Mouse (Mus musculus) CD4-positive, CD25-positive, alpha-beta regulatory T cell, adult 2 months (primary cell): ENCODE results near the gene Kif23.
A peak's percentile ranks its signal among the peaks of the same experiment; 100 is the strongest.

Experiments used
- DNase-seq: peaks from one replicate; pipeline ENCODE4 v3.0.0-alpha.2; 2012; ENCODE audit warnings: low read depth, low spot score

Gene Kif23

DNA sequence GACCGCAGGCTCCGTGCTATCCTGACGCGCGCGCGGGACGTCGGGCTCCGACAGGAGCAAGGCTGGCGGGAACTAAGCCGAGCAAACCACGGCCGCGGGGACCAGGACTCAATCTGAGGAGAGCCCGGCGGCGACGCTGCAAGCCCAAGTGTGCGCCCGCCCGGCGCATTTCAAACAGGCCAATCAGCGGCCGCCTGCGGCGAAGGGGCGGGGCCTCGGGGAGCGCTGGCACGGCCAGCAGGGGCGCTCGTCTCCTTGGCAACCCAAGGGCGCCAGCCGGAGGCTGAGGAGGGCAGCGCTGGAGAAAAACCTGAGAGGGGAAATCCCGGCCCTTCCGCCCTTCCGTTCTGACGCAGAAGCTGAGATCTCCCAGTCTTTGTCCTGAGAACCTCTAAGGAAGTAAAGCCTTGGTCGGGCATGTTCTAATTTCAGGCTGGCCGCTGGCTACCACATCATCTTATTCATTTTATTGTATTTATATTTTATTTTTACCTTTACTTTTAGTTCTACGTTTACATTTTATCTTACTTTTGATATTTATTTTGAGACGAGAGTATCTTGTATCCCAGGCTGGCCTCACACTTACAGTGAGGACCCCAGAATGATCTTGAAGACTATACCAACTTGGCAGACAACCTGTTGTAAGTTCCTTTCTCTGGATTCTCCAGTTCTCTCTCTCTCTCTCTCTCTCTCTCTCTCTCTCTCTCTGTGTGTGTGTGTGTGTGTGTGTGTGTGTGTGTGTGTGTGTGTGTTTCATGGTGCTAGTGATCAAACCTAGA, at the start of gene Kif23:
TSS of gene Kif23 (minus strand) at position 152 of the 779 bp plus-strand sequence.
- DNase-seq, result peak; percentile 97

DNA sequence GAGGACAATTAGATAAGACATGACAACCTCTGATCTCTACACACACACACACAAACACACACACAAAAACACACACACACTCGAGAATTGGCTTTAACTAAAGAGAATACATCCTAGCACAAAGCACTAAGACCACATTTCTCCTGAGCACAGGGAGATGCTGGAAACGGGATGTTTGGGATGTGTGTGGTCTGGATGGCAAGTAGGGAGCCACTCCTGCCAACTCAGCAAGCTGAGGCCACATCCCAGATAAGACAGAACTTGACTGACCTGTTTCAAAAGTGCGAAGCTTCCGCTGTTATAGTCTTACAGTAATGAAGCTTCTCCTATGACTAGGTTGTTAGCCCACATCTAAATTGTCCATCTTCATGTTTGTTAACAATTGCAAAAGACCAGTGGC, 44.6 kb upstream of the Kif23 start:
- DNase-seq, result no peak

DNA sequence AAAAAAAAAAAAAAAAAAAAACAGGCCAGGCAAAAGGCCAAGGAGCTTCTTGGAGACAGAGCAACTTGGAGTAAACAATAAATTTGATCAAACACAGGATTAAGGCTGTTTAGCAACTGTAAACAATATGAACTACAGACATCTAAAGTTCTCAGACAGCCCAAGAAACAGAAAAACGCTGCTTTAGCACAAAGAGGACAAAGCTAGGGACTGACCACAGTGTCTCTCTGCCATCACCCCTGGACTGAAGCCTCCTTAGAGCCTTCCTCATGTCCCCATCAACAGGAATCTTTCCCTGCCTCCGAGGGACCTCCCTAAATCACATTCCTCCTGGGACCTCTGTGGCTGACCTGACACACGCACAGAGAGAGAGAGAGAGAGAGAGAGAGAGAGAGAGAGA, 44.2 kb upstream of the Kif23 start:
- no peak for DNase-seq

DNA sequence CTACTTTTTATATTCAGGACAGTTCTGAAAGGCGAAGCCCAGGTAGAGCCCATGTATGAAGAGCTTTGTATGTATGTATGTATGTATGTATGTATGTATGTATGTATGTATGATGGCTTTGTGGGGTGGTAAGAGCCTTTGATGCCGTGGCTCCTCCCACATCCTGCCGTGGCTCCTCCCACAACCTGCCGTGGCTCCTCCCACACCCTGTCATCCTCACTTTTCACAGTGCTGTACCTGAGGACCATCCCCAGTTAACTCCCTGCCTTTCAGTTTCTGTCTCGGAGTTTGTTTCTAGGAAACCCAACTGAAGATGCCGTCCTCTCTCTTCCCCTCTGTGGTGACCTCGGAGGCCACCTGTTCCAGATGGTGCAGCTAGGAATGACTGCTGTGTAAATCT, 39.5 kb upstream of the Kif23 start:
- DNase-seq, result peak; percentile 79

DNA sequence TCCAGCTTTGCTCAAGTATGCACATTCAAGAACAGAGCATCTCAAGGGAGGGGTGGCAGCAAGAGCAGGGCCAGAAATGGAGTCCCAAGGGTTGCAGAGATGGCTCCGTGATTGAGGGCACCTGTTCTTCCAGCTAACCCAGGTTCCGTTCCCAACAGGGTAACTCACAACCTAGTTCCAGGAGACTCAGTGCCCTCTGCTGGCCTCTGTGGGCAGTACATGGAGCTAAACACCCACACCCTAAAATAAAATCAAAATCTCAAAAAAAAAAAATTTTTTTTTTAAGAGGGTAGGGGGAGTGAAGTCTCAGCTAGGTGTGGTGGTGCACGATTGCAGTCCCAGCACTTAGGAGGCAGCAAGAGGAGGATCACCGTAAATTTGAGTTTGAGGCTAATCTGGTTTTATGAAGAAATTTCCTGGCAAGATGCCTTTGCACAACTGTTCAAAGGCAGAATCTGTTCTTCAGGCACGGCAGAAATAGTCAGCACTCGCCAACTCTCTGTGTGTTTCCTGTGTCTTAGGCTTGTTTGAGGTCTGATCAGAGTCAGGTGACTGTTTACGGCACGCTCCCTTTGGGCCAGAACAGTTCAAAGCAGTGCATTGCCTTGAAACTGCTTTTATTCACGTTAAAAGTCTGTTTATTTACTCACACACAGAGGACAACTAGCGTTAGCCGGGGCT, 38.7 kb upstream of the Kif23 start:
- peak; percentile 82 for DNase-seq

DNA sequence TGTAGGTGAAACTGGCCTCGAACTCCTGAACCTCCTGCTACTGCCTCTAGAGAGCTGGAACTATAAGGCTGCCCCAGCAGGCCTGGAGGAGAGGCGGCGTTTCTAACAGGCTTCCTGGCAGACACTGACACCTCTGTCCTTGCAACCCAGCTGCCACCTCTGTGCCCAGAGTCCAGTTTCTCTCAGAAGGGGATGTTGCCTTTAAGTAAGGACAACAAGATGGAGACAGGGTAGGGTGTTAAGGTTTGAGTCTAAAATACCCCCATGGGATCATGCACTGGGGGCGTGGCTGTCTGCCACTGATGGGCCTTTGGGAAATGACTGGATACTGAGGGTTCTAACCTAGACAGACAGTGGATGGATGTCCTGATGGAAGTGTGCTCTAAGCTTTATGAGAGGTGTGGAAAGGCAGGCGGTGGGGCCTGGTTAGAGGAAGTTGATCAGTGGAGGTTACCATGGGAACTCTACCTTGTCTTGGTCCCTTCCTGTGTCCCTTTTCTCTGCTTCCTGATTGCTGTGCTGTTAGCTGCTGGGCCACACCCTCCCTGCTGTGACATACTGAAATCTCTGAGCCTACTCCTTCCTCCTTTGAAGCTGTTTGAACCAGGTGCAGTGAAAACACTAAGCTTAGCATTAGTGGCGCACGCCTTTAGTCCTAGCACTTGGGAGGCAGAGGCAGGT, 36.5 kb upstream of the Kif23 start:
- DNase-seq, result peak; percentile 85

DNA sequence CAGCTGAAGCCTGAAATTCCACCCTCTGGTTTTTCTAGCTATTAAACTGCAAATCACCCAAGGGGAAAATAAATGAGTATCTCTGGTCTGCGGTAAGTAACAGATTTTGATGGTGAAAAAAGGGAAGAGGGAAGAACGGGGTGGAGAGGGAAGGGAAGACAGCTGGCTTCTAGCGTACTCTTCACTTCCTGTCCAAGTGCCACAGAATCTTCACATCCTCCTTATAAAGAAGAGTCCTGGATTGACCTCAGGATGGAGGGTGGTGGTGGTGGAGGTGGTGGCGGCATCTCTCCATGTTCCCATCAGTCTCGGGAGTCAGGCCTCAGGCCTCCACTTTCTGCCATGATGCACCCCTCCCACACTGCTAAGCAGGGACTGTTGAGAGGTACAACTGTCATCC, 35.3 kb upstream of the Kif23 start:
- no peak for DNase-seq

DNA sequence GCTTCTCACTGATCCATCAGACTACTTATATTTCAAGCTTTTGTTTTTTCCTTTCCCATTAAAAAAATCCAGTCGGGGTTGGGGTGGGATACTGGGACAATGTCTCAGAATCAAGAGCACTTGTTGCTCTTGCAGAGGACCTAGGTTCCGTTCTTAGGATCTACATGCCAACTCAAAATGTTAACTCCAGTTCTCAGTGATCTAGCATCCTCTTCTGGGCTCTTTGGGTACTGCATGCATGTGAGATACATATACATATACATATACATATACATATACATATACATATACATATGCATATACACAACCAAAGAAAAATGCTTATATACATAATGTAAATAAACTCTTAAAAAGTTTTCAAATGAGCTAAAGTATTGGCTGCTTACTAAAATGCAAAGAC, 33.4 kb upstream of the Kif23 start:
- peak; percentile 21 for DNase-seq

DNA sequence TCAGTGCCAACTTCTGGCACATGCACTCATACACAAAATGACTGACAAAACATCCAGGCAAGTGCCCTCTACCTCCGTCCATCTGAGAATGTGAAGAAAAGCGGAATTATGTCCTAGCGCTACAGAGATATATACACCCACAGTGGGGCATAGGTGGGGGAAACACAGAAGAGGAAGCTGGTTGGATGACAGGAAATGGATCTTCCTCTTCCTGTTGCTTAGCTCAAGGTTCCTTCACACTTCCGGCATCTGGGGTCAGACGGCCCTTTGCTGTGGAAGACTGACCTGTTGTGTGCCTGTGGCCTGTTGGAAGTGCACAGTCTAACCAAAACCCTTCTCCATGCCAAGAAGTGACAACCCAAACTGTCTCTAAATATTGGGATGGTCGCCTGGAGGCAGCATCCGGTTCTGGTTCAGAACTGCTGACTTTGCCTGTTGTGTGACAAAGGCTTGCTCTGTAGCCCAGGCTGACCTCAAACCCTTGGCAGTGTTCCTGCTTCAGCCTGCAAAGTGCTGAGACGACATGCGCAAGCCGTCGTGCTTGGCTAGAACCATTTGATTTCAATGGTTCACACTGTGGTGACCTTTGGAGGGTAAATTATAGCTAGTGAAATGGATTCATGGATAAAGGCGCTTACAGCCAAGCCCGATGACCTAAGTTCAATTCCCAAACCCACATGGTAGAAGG, 30.8 kb upstream of the Kif23 start:
- no peak for DNase-seq

DNA sequence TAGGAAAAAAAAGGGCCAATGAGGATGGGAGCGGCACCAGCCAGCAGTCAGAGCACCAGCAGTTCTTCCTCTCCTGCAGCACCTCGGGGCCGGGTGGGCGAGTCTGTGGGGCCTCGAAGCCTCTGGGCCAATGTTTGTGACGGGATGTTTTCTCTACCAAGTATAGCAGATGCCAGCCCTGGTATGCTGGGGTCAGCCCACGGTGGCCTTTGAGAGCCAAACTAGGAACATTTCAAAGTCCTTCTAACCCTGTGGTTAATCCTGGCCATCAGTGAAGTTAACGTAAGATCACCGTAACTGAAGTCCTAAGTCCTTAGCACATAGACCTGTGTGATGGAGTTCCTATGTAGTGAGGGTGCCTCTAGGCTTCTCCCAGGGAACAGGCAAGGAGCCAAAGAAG, 25.5 kb upstream of the Kif23 start:
- no peak for DNase-seq

DNA sequence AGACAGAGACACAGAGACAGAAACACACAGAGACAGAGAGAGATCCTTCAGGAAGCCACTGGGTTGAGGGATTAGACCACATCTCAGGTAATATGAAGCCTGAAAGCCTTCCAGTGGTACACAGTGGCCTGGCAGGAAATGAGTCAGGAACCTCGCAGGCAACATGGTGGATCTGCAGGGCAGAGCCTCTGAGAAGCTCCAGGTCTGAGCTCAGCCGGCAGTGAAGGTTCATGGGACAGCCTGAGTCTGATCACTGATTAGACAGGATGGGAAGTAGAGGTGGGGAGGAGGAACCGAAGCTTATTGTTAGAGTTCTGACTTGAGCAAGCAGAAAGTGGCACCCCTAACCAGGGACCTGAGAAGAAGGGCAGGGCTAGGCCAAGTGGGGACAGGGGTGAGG, 24.5 kb upstream of the Kif23 start:
- DNase-seq, result no peak

DNA sequence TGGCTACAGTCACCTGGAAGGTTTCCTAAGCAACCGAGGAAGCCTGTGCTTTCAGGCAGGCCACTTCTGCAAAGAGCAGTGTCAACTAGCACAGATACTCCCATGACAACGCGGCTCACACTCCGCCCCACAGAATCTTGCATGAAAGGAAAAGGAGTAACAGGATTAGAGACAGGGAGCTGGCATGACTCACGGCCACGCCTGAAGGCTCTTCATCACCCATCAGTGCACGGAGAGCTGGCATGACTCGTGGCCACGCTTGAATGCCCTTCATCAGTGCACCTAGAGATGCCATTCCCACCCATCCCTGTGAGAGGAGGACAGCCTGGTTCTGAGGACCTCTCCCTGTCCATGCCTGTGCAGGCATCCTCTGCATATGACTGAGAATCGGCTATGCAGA, 20.8 kb upstream of the Kif23 start:
- DNase-seq, result no peak

DNA sequence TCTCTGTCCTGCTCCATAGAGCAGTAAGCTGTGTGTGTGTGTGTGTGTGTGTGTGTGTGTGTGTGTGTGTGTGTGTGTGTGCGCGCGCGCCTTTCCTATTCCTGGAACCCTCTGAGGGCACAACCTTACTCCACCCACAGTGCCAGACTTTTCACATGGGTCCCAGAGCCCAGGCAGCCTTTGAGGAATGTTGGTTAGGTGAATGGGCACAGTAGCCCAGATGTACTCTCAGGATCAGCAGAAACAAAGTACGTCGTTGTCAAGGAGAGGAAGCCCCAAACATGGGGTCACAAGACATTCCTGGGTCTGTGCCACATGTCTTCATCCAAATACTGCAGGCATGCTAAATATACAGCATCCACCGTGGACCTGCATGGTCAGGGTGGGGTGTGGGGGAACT, 19.4 kb upstream of the Kif23 start:
- DNase-seq, result no peak

DNA sequence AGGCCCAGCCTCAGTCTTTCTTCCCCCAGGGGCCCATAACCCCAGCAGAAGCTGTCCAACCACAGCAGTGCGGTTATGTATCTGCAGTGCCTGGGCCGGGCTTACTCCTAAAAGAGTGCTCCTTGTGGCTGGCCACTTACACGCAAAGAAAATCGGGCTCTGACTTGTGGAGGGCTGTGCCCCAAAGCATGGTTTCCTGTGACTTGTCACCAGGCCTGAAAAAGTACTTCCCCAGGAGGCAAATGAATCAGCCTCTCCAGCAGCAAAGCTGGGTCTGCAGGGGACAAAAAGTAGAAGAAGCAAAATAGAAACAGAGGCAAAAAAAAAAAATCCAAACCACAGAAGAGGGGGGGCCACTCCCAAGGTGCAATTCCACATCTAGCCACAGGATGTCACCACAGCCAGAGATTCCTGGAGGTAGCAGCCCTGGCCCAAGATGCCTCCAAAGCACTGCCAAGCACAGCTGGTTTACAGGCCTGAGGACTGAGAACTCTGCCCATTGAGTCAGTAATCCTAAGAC, 18.9 kb upstream of the Kif23 start:
- peak; percentile 89 for DNase-seq

DNA sequence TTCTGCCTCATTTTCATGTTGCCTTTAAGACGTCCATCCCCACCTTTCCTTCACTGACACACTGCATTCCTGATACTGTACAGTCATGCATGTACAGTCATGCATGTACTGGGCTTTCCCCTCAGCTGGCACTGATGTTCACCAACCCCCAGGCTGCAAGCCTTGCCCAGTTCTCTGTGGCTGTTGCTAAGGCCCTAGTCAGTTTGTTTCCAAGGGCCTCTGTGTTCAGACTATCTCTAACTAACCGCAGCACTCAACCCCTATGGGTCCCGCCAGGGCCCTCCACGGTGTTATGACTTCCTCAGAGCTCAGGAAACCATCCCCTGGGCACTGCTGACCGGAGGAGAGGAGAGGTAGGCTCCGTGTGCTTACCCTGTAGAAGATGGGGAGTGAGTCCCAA, 16.8 kb upstream of the Kif23 start:
- DNase-seq, result no peak

DNA sequence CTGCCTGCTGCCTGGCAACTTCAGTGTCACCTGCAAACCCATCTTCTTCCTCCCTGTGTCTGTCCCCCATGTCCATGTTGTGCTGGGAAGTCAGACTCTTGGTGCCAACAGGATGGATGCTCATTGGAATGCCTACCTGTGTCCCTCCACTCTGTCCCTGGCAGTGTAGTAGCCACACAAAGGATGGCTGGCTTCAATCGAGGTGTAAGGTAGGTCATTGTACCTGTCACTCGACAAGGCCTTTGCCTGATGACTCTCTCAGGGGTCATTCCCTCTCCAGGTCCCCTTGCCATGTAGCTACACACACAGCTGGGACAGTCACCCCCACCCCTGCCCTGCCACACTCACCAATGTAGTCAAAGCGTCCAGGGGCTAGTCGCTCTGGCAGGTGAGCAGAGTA, 14.6 kb upstream of the Kif23 start:
- no peak for DNase-seq

DNA sequence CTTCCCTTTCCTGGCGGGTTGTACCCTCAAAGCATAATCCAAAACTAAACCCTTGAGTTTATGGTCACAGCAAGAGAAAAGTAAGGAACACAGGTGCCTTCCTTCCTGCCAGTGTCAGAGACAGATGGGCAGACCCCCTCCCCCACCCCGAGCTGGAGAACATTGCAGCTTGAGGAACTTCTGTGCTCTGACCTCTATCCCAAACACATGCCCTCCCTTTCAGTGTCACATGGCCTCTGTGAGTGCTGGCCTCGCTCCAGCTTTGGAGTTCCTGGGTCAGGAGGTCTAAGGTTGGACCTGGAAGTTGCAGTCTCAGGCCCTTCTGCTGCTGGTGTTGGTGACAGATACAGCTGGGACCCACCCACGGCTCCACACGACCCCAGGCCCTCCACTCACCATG, 14.2 kb upstream of the Kif23 start:
- no peak for DNase-seq

DNA sequence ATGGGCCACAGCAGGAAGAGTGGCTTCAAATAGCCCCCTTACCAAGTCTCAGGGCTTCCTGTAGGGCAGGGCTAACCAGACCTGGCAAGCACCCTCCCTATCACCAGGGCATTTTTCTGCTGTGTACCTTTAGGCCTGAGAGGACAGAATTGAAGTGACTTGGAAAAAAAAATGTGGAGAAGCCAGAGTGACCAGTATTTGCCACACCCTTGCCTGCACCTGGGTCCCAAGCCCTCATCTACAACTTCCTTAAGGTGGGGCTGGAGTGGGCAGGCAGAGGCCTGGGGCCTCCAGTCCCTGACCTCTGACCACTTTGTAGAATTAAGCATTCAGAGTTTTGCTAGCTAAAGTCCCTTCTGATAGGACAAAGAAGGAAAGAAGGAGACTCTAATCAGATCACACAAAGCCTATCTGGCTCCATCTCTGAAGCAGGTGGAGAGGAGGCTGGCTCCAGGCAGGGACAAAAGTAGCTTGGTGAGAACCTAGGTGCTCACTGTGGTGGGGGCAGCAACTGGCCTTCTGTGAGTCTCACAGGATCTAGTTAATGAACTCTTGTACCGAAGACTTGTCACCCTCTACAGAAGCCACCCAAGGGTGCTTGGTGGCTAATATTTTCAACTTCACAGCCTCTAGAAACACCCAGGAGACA, 13.5 kb upstream of the Kif23 start:
- DNase-seq, result no peak

DNA sequence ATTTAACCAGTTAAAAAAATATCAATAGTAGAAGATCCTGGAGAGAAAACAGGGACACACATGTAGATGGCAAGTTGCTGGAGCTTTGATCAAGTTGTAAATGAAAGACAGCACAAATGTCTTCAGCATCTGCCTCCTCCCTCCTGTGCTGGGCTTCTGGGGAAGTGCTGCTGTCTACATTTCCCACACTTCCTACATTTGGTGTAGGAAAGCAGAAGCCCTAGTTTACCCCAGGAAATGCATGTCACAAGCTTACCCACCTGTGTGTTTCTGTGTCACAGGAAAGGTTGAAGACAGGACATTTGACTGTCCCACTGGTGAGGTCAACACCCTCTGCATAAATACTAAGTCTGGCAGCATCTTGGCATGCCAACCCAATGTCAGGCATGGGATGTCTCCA, 8.1 kb upstream of the Kif23 start:
- no peak for DNase-seq

DNA sequence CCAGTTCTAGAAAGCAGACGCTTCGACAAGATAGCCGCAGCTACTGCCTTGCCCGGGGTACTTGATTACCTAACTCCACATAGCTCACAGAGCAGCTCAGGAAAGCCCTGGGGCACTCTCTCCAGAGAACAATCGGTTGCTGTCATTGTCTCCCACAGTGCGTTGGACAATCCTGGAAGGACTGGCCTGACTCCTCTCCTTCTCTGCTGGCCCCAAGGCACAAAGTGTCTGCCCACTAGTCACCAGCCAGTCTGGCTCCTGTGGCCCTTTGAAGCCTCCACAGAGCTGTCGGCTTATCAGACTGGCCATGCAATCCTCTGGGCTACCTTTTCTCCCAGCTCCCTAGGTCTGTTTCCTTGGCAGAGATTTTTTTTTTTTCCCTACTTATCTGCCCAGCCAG, 5.7 kb upstream of the Kif23 start:
- DNase-seq, result no peak
